Mouse (Mus musculus): ENCODE data around the gene Dlk1. TPM values are rescaled to one million over a fixed set of nuclear protein-coding genes. Genes with fewer than 3 reads are reported as not detected.

Gene Dlk1
- polyA plus RNA-seq, 1 experiment: 410 TPM

GRCm38 (mm10) chr12:109417476-109418201 lies 35.0 kb upstream of the Dlk1 start:
- Histone ChIP-seq H3K27ac (ENCODE audit: insufficient read depth, low read length) (peak overlapping the region; percentile 94), H3K4me3 (ENCODE audit: insufficient read depth, low read length) (no peak overlapping the region), H3K4me1 (ENCODE audit: control insufficient read depth, insufficient read depth, low read length) (peaks cover 27% of the 10 kb centered on the region)
- TF ChIP-seq CTCF (IDR thresholded peaks at IDR 0.05; ENCODE audit: borderline replicate concordance, insufficient read depth, low read length) (no peak), POLR2A (IDR thresholded peaks at IDR 0.05; ENCODE audit: low read depth, low read length) (peak; percentile 55)

DNA sequence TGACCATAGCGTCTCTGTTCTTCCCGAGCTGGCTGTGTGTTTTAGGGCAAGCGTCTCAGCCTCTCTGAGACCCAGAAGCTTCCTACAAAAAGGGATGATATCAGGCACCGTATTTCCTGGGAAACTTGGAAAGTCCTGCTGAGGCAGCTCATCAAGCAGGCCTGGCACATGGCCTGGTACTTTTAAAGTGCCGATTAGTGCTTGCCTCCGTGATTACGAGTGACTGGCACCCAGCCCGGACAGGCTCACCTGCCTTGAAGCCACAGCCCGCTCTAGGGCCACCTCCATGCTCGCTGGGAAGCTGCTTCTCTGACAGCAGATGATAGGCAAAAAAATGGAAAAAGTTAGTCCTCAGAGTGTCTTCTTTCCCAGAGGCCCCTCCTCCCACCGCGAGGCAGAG lies 32.6 kb upstream of the Dlk1 start:
- no peak overlapping the region for H3K4me3 ChIP-seq (ENCODE audit: insufficient read depth, low read length)
- peaks cover 30% of the 10 kb centered on the region for H3K4me1 ChIP-seq (ENCODE audit: control insufficient read depth, insufficient read depth, low read length)
- H3K27ac ChIP-seq (ENCODE audit: insufficient read depth, low read length): no peak overlapping the region
- no peak for TF ChIP-seq POLR2A (IDR thresholded peaks at IDR 0.05; ENCODE audit: low read depth, low read length)
- no peak for TF ChIP-seq CTCF (IDR thresholded peaks at IDR 0.05; ENCODE audit: borderline replicate concordance, insufficient read depth, low read length)

DNA sequence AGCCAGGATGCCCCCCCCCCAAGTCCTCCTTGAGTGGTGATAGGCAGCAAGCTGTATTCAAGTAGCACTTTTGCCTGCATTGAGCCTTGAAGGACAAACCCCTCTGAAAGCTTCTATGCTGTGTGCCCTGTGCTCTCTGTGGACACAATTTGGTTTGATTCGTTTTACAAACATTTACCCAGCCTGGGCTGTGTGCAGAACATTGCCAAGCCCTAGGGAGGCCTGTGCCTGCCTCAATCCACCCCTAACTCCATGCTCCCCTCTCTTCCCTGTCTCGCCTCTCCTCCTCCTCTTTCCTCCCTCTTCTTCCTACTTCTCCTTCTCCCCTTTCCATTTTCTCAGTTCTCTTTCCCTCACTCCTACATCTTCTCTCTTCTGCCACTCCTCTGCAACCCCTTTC lies 29.5 kb upstream of the Dlk1 start:
- Histone ChIP-seq H3K4me1 (ENCODE audit: control insufficient read depth, insufficient read depth, low read length) (peaks cover 23% of the 10 kb centered on the region), H3K4me3 (ENCODE audit: insufficient read depth, low read length) (no peak overlapping the region), H3K27ac (ENCODE audit: insufficient read depth, low read length) (0 out of 2 replicates have a peak overlapping the region, but pooled peaks have one; percentile 13)
- TF ChIP-seq POLR2A (IDR thresholded peaks at IDR 0.05; ENCODE audit: low read depth, low read length): no peak

GRCm38 (mm10) chr12:109423716-109424429 lies 28.8 kb upstream of the Dlk1 start:
- peaks cover 16% of the 10 kb centered on the region; the same call in 1 of the 2 replicates for H3K4me1 ChIP-seq (ENCODE audit: control insufficient read depth, insufficient read depth, low read length)
- no peak for TF ChIP-seq POLR2A (IDR thresholded peaks at IDR 0.05; ENCODE audit: low read depth, low read length)
- no peak for TF ChIP-seq CTCF (IDR thresholded peaks at IDR 0.05; ENCODE audit: borderline replicate concordance, insufficient read depth, low read length)
- peak overlapping the region; percentile 66 for H3K27ac ChIP-seq (ENCODE audit: insufficient read depth, low read length)
- no peak overlapping the region for H3K4me3 ChIP-seq (ENCODE audit: insufficient read depth, low read length)

GRCm38 (mm10) chr12:109424753-109425332 lies 27.8 kb upstream of the Dlk1 start:
- peak overlapping the region; percentile 66 for H3K27ac ChIP-seq (ENCODE audit: insufficient read depth, low read length)
- no peak for TF ChIP-seq POLR2A (IDR thresholded peaks at IDR 0.05; ENCODE audit: low read depth, low read length)
- no peak for TF ChIP-seq CTCF (IDR thresholded peaks at IDR 0.05; ENCODE audit: borderline replicate concordance, insufficient read depth, low read length)
- no peak overlapping the region for H3K4me3 ChIP-seq (ENCODE audit: insufficient read depth, low read length)
- peaks cover 14% of the 10 kb centered on the region; the same call in 1 of the 2 replicates for H3K4me1 ChIP-seq (ENCODE audit: control insufficient read depth, insufficient read depth, low read length)

DNA sequence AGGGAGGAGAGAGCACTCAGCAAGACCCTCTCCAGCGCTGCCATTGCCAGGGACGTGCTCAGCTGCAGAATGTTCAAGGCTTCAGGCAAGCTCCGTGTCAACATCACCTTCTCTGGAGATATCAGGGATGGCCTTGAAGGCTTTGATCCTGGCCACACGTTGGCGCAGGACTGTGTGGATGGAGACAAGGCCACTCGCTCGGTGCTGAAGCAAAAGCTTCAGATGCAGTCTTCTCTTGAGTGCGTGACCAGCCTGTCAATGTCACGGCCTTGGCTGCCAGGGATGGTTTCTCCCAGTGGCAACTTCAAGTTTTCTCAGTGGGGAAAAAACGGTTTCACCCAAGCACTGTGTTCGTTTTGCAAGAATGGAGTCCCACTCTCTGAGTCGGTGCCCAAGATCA lies 26.6 kb upstream of the Dlk1 start:
- no peak for TF ChIP-seq POLR2A (IDR thresholded peaks at IDR 0.05; ENCODE audit: low read depth, low read length)
- no peak for TF ChIP-seq CTCF (IDR thresholded peaks at IDR 0.05; ENCODE audit: borderline replicate concordance, insufficient read depth, low read length)
- H3K27ac ChIP-seq (ENCODE audit: insufficient read depth, low read length): no peak overlapping the region
- H3K4me1 ChIP-seq (ENCODE audit: control insufficient read depth, insufficient read depth, low read length): peaks cover 14% of the 10 kb centered on the region; the same call in 1 of the 2 replicates
- H3K4me3 ChIP-seq (ENCODE audit: insufficient read depth, low read length): no peak overlapping the region

DNA sequence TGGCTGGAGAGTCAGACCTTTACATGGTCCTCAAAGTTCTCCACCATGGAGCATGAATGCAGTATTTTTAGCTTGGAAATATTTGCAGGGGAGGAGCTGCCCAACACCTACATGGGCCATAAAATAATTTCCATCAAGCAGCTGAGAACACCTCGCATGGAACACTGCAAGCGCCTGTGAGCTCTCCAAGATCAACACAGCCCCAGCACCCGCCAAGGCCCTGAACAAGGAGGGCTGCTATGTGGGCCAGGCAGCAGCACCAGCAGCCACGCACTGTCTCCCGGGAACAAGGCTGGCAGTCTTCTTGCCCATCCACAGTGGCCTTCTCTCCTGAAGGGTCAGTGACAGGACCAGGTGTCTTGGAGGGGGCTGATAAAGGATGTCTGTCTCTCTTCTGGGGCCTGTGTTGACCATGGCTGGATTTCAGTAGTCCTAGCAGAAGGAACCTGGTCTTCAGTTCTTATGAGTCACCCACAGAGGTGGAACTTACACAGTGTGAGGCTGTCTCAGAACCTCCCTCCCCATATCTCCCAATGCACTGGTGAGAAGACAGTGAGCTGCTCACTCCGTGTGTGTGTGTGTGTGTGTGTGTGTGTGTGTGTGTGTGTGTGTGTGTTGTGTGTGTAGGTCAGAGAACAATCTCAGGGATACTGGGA lies 20.0 kb upstream of the Dlk1 start:
- no peak overlapping the region for H3K27ac ChIP-seq (ENCODE audit: insufficient read depth, low read length)
- peaks cover 12% of the 10 kb centered on the region for H3K4me1 ChIP-seq (ENCODE audit: control insufficient read depth, insufficient read depth, low read length)
- no peak overlapping the region for H3K4me3 ChIP-seq (ENCODE audit: insufficient read depth, low read length)
- TF ChIP-seq CTCF (IDR thresholded peaks at IDR 0.05; ENCODE audit: borderline replicate concordance, insufficient read depth, low read length) (no peak), POLR2A (IDR thresholded peaks at IDR 0.05; ENCODE audit: low read depth, low read length) (no peak)

DNA sequence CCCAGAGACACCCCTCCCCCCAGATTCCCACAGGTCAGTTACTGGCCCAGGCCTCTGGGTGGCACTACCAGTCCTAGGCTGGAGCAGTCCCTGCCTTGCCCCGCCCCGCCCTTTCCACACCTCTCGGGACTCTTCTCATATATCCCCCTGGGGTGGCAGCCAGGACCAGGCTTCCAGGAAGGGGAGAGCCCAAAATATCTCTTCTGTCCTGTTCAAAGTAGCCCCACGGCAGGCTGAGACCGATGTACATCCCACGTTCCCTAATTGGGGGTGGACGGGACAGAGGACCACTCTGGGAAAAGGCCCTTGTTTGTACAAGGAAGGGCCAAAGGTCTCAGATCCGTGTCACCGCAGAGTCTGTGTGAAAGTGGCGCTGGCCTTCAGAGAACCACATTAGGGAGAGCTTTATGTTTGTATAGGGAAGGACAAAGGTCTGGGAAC lies 16.2 kb upstream of the Dlk1 start:
- H3K4me1 ChIP-seq (ENCODE audit: control insufficient read depth, insufficient read depth, low read length): peaks cover 18% of the 10 kb centered on the region
- no peak for TF ChIP-seq POLR2A (IDR thresholded peaks at IDR 0.05; ENCODE audit: low read depth, low read length)
- TF ChIP-seq CTCF (IDR thresholded peaks at IDR 0.05; ENCODE audit: borderline replicate concordance, insufficient read depth, low read length): no peak
- no peak overlapping the region for H3K27ac ChIP-seq (ENCODE audit: insufficient read depth, low read length)
- no peak overlapping the region for H3K4me3 ChIP-seq (ENCODE audit: insufficient read depth, low read length)

- TF ChIP-seq POLR2A (IDR thresholded peaks at IDR 0.05; ENCODE audit: low read depth, low read length) (no peak), CTCF (IDR thresholded peaks at IDR 0.05; ENCODE audit: borderline replicate concordance, insufficient read depth, low read length) (no peak)
- H3K27ac ChIP-seq (ENCODE audit: insufficient read depth, low read length): no peak overlapping the region
- H3K4me1 ChIP-seq (ENCODE audit: control insufficient read depth, insufficient read depth, low read length): peaks cover 18% of the 10 kb centered on the region
- no peak overlapping the region for H3K4me3 ChIP-seq (ENCODE audit: insufficient read depth, low read length)
These were observed 15.8 kb upstream of the Dlk1 start for GRCm38 (mm10) chr12:109436852-109437251.
